In genomic region chr1:157086097-157086994, GRCm38 (mm10) we compare ENCODE assay signal across 8 mouse cellular contexts. TPM values are rescaled to one million over a fixed set of nuclear protein-coding genes. Genes with fewer than 3 reads are reported as not detected.
DNase-seq lines count a peak whose midpoint lies in the region; ATAC-seq and TF ChIP-seq lines count a peak whose summit lies in the region.

No protein-coding gene starts in this region.

- no peaks in the 10 kb centered on the region for H3K36me3 ChIP-seq in intestine, embryonic 15.5 days
- no peaks in the 10 kb centered on the region for H3K36me3 ChIP-seq in limb, embryonic 11.5 days (ENCODE audit: control insufficient read depth, insufficient read depth, low read length)
- no peaks in the 10 kb centered on the region for H3K36me3 ChIP-seq in midbrain, embryonic 10.5 days
- no peaks in the 10 kb centered on the region for H3K36me3 ChIP-seq in small intestine, adult 2 months (ENCODE audit: control insufficient read depth, insufficient read depth, low read length)

- no peak for TF ChIP-seq POLR2A in small intestine, adult 2 months (IDR thresholded peaks at IDR 0.05; ENCODE audit: low read depth, low read length)

- TF ChIP-seq CTCF in small intestine, adult 2 months (IDR thresholded peaks at IDR 0.05; ENCODE audit: extremely low read depth, insufficient read length, insufficient replicate concordance, low read depth, low read length), result peak; percentile 97

- no peak overlapping the region for H3K27ac ChIP-seq in intestine, embryonic 15.5 days
- H3K27ac ChIP-seq in limb, embryonic 11.5 days (replicated peaks; ENCODE audit: low read depth, low read length), result no peak overlapping the region
- peak overlapping the region; percentile 88 for H3K27ac ChIP-seq in midbrain, embryonic 10.5 days (replicated peaks)
- H3K27ac ChIP-seq in small intestine, adult 2 months (ENCODE audit: insufficient read depth, low read depth, low read length), result no peak overlapping the region

- no peaks in the 10 kb centered on the region for H3K9me3 ChIP-seq in intestine, embryonic 15.5 days
- no peaks in the 10 kb centered on the region for H3K9me3 ChIP-seq in limb, embryonic 11.5 days (ENCODE audit: control insufficient read depth, low read length)
- no peaks in the 10 kb centered on the region for H3K9me3 ChIP-seq in midbrain, embryonic 10.5 days (replicated peaks)

- peak; percentile 56 for DNase-seq in 3134 (ENCODE audit: extremely low read depth, insufficient read length, low spot score)
- DNase-seq in ZHBTc4 (ENCODE audit: low read depth, low spot score), result peak; percentile 92
- peak; percentile 39 for DNase-seq in gastrocnemius, postnatal 36 days
- DNase-seq in limb, embryonic 11.5 days (ENCODE audit: low spot score), result peak; percentile 89
- DNase-seq in midbrain, embryonic 10.5 days (ENCODE audit: low spot score), result peak; percentile 85

- WGBS in intestine, embryonic 15.5 days, result 12% methylated on average over 25 of the region's 25 CpGs
- 12% methylated on average over 25 of the region's 25 CpGs for WGBS in limb, embryonic 11.5 days
- WGBS in midbrain, embryonic 10.5 days, result 8% methylated on average over 25 of the region's 25 CpGs
- WGBS in small intestine, adult 2 months, result 10% methylated on average over 25 of the region's 25 CpGs

- H3K4me1 ChIP-seq in intestine, embryonic 15.5 days (replicated peaks), result peaks cover 7% of the 10 kb centered on the region
- 0 out of 2 replicates have a peak, but pooled peaks cover 5% of the 10 kb centered on the region for H3K4me1 ChIP-seq in limb, embryonic 11.5 days (ENCODE audit: control insufficient read depth, insufficient read depth, low read length)
- peaks cover 33% of the 10 kb centered on the region for H3K4me1 ChIP-seq in midbrain, embryonic 10.5 days
- H3K4me1 ChIP-seq in small intestine, adult 2 months (ENCODE audit: control insufficient read depth, insufficient read depth, insufficient read length, low read length), result peaks cover 4% of the 10 kb centered on the region

- no peaks in the 10 kb centered on the region for H3K27me3 ChIP-seq in intestine, embryonic 15.5 days (replicated peaks)
- H3K27me3 ChIP-seq in limb, embryonic 11.5 days (ENCODE audit: control insufficient read depth, insufficient read depth, low read length), result no peaks in the 10 kb centered on the region
- no peaks in the 10 kb centered on the region for H3K27me3 ChIP-seq in midbrain, embryonic 10.5 days (ENCODE audit: low read depth, poor library complexity, severe bottlenecking)
- no peaks in the 10 kb centered on the region for H3K27me3 ChIP-seq in small intestine, adult 2 months (ENCODE audit: control insufficient read depth, insufficient read depth, low read length)

- peak; percentile 57 for ATAC-seq in common myeloid progenitor, adult 5-6 weeks (replicated peaks; ENCODE audit: low read depth, poor library complexity, severe bottlenecking)
- ATAC-seq in intestine, embryonic 15.5 days, result peak; percentile 70
- ATAC-seq in limb, embryonic 11.5 days (ENCODE audit: insufficient number of reproducible peaks, low FRiP score, low TSS enrichment, low read depth), result peak; percentile 52; the same call in 1 of the 2 replicates

- H3K4me3 ChIP-seq in intestine, embryonic 15.5 days (replicated peaks), result peak overlapping the region; percentile 41
- peak overlapping the region; percentile 25 for H3K4me3 ChIP-seq in limb, embryonic 11.5 days (ENCODE audit: low read depth, low read length)
- peak overlapping the region; percentile 52 for H3K4me3 ChIP-seq in midbrain, embryonic 10.5 days
- H3K4me3 ChIP-seq in small intestine, adult 2 months (ENCODE audit: low read depth, low read length), result peak overlapping the region; percentile 3; the same call in 1 of the 2 replicates

- intact Hi-C loops in gastrocnemius, postnatal 36 days (cut with DNase I), result loop anchor here (10.0 kb wide), 1 partner anchor 198 kb away; no protein-coding TSS in a partner anchor

- peak overlapping the region; percentile 29 for H3K9ac ChIP-seq in intestine, embryonic 15.5 days
- H3K9ac ChIP-seq in limb, embryonic 11.5 days (ENCODE audit: low read length), result peak overlapping the region; percentile 58

- H3K4me2 ChIP-seq in intestine, embryonic 15.5 days (replicated peaks), result peak overlapping the region; percentile 70
- peak overlapping the region; percentile 54 for H3K4me2 ChIP-seq in limb, embryonic 11.5 days (ENCODE audit: low read depth, severe bottlenecking)

RNA-seq across cellular contexts. Expression of gene Tex35, which starts 22.1 kb away (rescaled TPM):
- not detected in 2 replicates for total RNA-seq in common myeloid progenitor, adult 5-6 weeks (2017)
- not detected for total RNA-seq in gastrocnemius, postnatal 36 days (2021)
- not detected in 2 replicates for polyA plus RNA-seq in intestine, embryonic 15.5 days (2015; fragmentation: Nextera tagmentation; extraction: Ambion mirVana)
- polyA plus RNA-seq in limb, embryonic 11.5 days (2014; fragmentation: Nextera tagmentation; extraction: Ambion mirVana), result not detected in 2 replicates
- not detected in 2 replicates for polyA plus RNA-seq in midbrain, embryonic 10.5 days (2016; fragmentation: Nextera tagmentation; extraction: Ambion mirVana)
- not detected in 2 replicates for polyA plus RNA-seq in small intestine, adult 2 months (2012; rRNA removed)

Comparison
In these comparisons a context has a peak if more than half of its experiments do, and no peak if none do; other contexts are left out.
1. DNase-seq: peak in every context shown above with its lines; median percentile 92 in ZHBTc4; 89 in limb, embryonic 11.5 days; 85 in midbrain, embryonic 10.5 days; 56 in 3134; 39 in gastrocnemius, postnatal 36 days.